Mouse (Mus musculus) forebrain, embryonic 12.5 days (tissue): ENCODE measurements at regions not wholly inside any gene's neighbourhood (a gene's known extent, or its start where the extent isn't known, plus 50 kb on each side); places are given as distances from the start of the nearest gene placed in this dataset.

ENCODE experiments used
- ATAC-seq: fragments of 200-750 bp; cut with Nextera tagmentation; 2 replicates; pipeline ENCODE4 v1.8.0; 2017; ENCODE audit warnings: moderate TSS enrichment; ENCODE audit not compliant: low FRiP score
- H3K27ac ChIP-seq: fragments of 300-500 bp; sonication (generic); 2 replicates; pipeline ENCODE4 v1.5.1; 2016; ENCODE audit warnings: mild to moderate bottlenecking
- H3K27me3 ChIP-seq: fragments of 300-500 bp; sonication (generic); 2 replicates; pipeline ENCODE4 v1.6.1; 2016; ENCODE audit warnings: mild to moderate bottlenecking
- H3K36me3 ChIP-seq: fragments of 300-500 bp; sonication (generic); replicated peaks from 2 replicates; pipeline ENCODE4 v1.6.1; 2016; ENCODE audit warnings: mild to moderate bottlenecking
- H3K4me1 ChIP-seq: fragments of 300-500 bp; sonication (generic); 2 replicates; pipeline ENCODE4 v1.6.1; 2016
- H3K4me2 ChIP-seq: fragments of 300-500 bp; sonication (generic); 2 replicates; pipeline ENCODE4 v1.6.1; 2016; ENCODE audit warnings: mild to moderate bottlenecking, moderate library complexity
- H3K4me3 ChIP-seq: fragments of 300-500 bp; sonication (generic); replicated peaks from 2 replicates; pipeline ENCODE4 v1.5.1; 2016; ENCODE audit warnings: mild to moderate bottlenecking
- H3K9ac ChIP-seq: fragments of 300-500 bp; sonication (generic); 2 replicates; pipeline ENCODE4 v1.6.1; 2016; ENCODE audit warnings: mild to moderate bottlenecking
- H3K9me3 ChIP-seq: fragments of 300-500 bp; sonication (generic); 2 replicates; pipeline ENCODE4 v1.6.1; 2016
- WGBS: fragments of 180-500 bp; shearing (Covaris S2); methylation state at CpG from one replicate; pipeline ENCODE4 v1.1.7; 2016; 5-methylcytosine and 5-hydroxymethylcytosine counted together

- H3K36me3 ChIP-seq = no peaks in the 10 kb centered on the region
- H3K27ac ChIP-seq = no peak overlapping the region
These were observed 54.8 kb upstream of the Haao start for GRCm38 (mm10) chr17:83902523-83902922.

DNA sequence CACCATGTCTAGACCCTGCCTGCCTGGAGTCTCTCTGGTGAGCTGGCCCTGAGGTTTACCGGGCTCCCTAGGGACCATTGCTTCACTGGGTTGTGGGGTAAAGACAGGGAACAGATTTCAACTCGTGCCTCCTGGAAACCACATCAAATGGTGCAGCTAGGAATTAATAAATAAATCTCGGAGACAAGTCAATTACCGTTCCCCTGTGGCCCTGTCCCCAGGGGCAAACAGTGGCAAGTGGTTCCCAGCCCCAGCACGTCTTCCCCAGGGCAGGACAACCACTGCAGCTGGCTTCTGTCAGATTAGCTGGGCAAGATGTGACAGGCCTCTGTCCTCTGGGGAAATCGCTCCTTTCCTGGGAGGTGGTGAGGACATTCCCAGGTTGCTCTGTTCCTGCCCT is 54.3 kb upstream of the Haao start:
- H3K9me3 ChIP-seq = no peaks in the 10 kb centered on the region
- H3K36me3 ChIP-seq = no peaks in the 10 kb centered on the region
- no peaks in the 10 kb centered on the region for H3K4me1 ChIP-seq
- H3K27ac ChIP-seq = no peak overlapping the region
- ATAC-seq = no peak
- no peak overlapping the region for H3K4me2 ChIP-seq
- H3K9ac ChIP-seq = no peak overlapping the region
- 69% methylated on average over 6 of the region's 6 CpGs for WGBS
- no peak overlapping the region for H3K4me3 ChIP-seq
- peaks cover 2% of the 10 kb centered on the region for H3K27me3 ChIP-seq

More at GRCm38 (mm10) chr17:83902523-83902922, 54.8 kb upstream of the Haao start:
- ATAC-seq = no peak
- peaks cover 2% of the 10 kb centered on the region for H3K27me3 ChIP-seq
- no peak overlapping the region for H3K4me2 ChIP-seq
- no peak overlapping the region for H3K9ac ChIP-seq
- WGBS = 87% methylated on average over 3 of the region's 3 CpGs
- H3K9me3 ChIP-seq = no peaks in the 10 kb centered on the region
- no peak overlapping the region for H3K4me3 ChIP-seq
- H3K4me1 ChIP-seq = no peaks in the 10 kb centered on the region

- no peaks in the 10 kb centered on the region for H3K4me1 ChIP-seq
- no peak overlapping the region for H3K27ac ChIP-seq
- WGBS = 77% methylated on average over 7 of the region's 7 CpGs
- H3K27me3 ChIP-seq = peaks cover 2% of the 10 kb centered on the region
- no peaks in the 10 kb centered on the region for H3K9me3 ChIP-seq
- no peak overlapping the region for H3K4me2 ChIP-seq
- H3K36me3 ChIP-seq = no peaks in the 10 kb centered on the region
- no peak overlapping the region for H3K4me3 ChIP-seq
- H3K9ac ChIP-seq = no peak overlapping the region
- ATAC-seq = no peak
These were observed 51.9 kb upstream of the Haao start for GRCm38 (mm10) chr17:83899588-83900152.

GRCm38 (mm10) chr17:83898531-83898930 is 50.8 kb upstream of the Haao start:
- H3K9me3 ChIP-seq = no peaks in the 10 kb centered on the region
- H3K36me3 ChIP-seq = no peaks in the 10 kb centered on the region
- no peak for ATAC-seq
- H3K9ac ChIP-seq = no peak overlapping the region
- H3K4me1 ChIP-seq = no peaks in the 10 kb centered on the region
- WGBS = 86% methylated on average over 5 of the region's 5 CpGs
- H3K27ac ChIP-seq = no peak overlapping the region
- H3K4me2 ChIP-seq = no peak overlapping the region
- H3K4me3 ChIP-seq = no peak overlapping the region
- peaks cover 2% of the 10 kb centered on the region for H3K27me3 ChIP-seq
